In genomic region chr14:99219757-99220171, GRCm38 (mm10) we compare ENCODE assay signal across 11 mouse cellular contexts.
DNase-seq lines count a peak whose midpoint lies in the region; ATAC-seq and TF ChIP-seq lines count a peak whose summit lies in the region.
"Had no signal": no experiment of that assay in that cellular context is flagged by ENCODE, and none has a peak within 500 bp of the region (broad histone marks: within the 10 kb centered on the region; RNA-seq: fewer than 3 reads in every experiment).

No protein-coding gene starts in this region.

- H3K9ac ChIP-seq in forebrain, embryonic 15.5 days (replicated peaks), result no peak overlapping the region
- no peak overlapping the region for H3K9ac ChIP-seq in forebrain, embryonic 12.5 days
- no peak overlapping the region for H3K9ac ChIP-seq in forebrain, postnatal 0 days
- H3K9ac ChIP-seq: midbrain, embryonic 12.5 days had no signal

- peak; percentile 8 for DNase-seq in kidney, postnatal 14 days
- DNase-seq in kidney, adult 8-10 months, result no peak
- peak; percentile 16 for DNase-seq in forebrain, postnatal 0 days
- peak; percentile 22 for DNase-seq in mesoderm, embryonic 11.5 days (ENCODE audit: low read depth, low spot score)
- DNase-seq in left cerebral cortex, postnatal 10 days (ENCODE audit: extremely low spot score in 1 of 2, low spot score in 2 of 2), result no peak
- no peak for DNase-seq in layer of hippocampus, adult 9-10 months (ENCODE audit: low spot score)
- DNase-seq: gastrocnemius, adult 2 months; right cerebral cortex, adult 18-20 months had no signal

- H3K36me3 ChIP-seq in forebrain, embryonic 15.5 days, result no peaks in the 10 kb centered on the region
- H3K36me3 ChIP-seq in forebrain, embryonic 12.5 days (replicated peaks), result peaks cover 4% of the 10 kb centered on the region
- no peaks in the 10 kb centered on the region for H3K36me3 ChIP-seq in forebrain, postnatal 0 days (ENCODE audit: insufficient read depth)

- H3K4me2 ChIP-seq in forebrain, embryonic 15.5 days (replicated peaks), result no peak overlapping the region
- no peak overlapping the region for H3K4me2 ChIP-seq in forebrain, embryonic 12.5 days
- H3K4me2 ChIP-seq in forebrain, postnatal 0 days (ENCODE audit: low read depth), result no peak overlapping the region
- H3K4me2 ChIP-seq: midbrain, embryonic 12.5 days had no signal

- no peak overlapping the region for H3K4me3 ChIP-seq in forebrain, embryonic 15.5 days
- no peak overlapping the region for H3K4me3 ChIP-seq in forebrain, embryonic 12.5 days (replicated peaks)
- no peak overlapping the region for H3K4me3 ChIP-seq in forebrain, postnatal 0 days (ENCODE audit: low read depth, low read length)
- H3K4me3 ChIP-seq: gastrocnemius, adult 2 months; midbrain, embryonic 12.5 days had no signal

- TF ChIP-seq CTCF in forebrain, postnatal 0 days (IDR thresholded peaks at IDR 0.05; ENCODE audit: low read depth), result no peak

- intact Hi-C loops in left cerebral cortex, postnatal 10 days (cut with DNase I), result no loop called here

- no peaks in the 10 kb centered on the region for H3K9me3 ChIP-seq in forebrain, embryonic 15.5 days
- no peaks in the 10 kb centered on the region for H3K9me3 ChIP-seq in forebrain, embryonic 12.5 days
- no peaks in the 10 kb centered on the region for H3K9me3 ChIP-seq in forebrain, postnatal 0 days (ENCODE audit: low read length)
- H3K9me3 ChIP-seq: midbrain, embryonic 12.5 days had no signal

- peaks cover 5% of the 10 kb centered on the region for H3K4me1 ChIP-seq in forebrain, embryonic 15.5 days
- H3K4me1 ChIP-seq in forebrain, embryonic 12.5 days, result peaks cover 5% of the 10 kb centered on the region
- no peaks in the 10 kb centered on the region for H3K4me1 ChIP-seq in forebrain, postnatal 0 days (ENCODE audit: insufficient read depth)

- H3K27me3 ChIP-seq in forebrain, embryonic 15.5 days, result no peaks in the 10 kb centered on the region
- no peaks in the 10 kb centered on the region for H3K27me3 ChIP-seq in forebrain, embryonic 12.5 days
- H3K27me3 ChIP-seq in forebrain, postnatal 0 days (ENCODE audit: insufficient read depth, low read length), result no peaks in the 10 kb centered on the region
- H3K27me3 ChIP-seq: midbrain, embryonic 12.5 days had no signal

- peak; percentile 55; the same call in 1 of the 2 replicates for ATAC-seq in forebrain, embryonic 15.5 days (replicated peaks)
- no peak for ATAC-seq in forebrain, embryonic 12.5 days (ENCODE audit: low FRiP score)
- ATAC-seq in forebrain, postnatal 0 days, result peak; percentile 27; the same call in 1 of the 2 replicates

- WGBS in forebrain, embryonic 15.5 days, result 5% methylated on average over 9 of the region's 9 CpGs
- 10% methylated on average over 9 of the region's 9 CpGs for WGBS in forebrain, embryonic 12.5 days
- WGBS in forebrain, postnatal 0 days, result 6% methylated on average over 9 of the region's 9 CpGs

- H3K27ac ChIP-seq in forebrain, embryonic 15.5 days (replicated peaks), result no peak overlapping the region
- no peak overlapping the region for H3K27ac ChIP-seq in forebrain, embryonic 12.5 days
- no peak overlapping the region for H3K27ac ChIP-seq in forebrain, postnatal 0 days (ENCODE audit: low read depth, low read length)
- H3K27ac ChIP-seq: gastrocnemius, adult 2 months; midbrain, embryonic 12.5 days had no signal

Comparison
In these comparisons a context has a peak if more than half of its experiments do, and no peak if none do; other contexts are left out.
1. DNase-seq: peak in kidney, postnatal 14 days (single experiment), forebrain, postnatal 0 days (single experiment) and mesoderm, embryonic 11.5 days (single experiment); none in kidney, adult 8-10 months (0 of 2), left cerebral cortex, postnatal 10 days (0 of 2) and layer of hippocampus, adult 9-10 months (single experiment).